Mouse (Mus musculus) gastrocnemius, adult 8-10 months (tissue): Measurements from ENCODE around the gene Vmn1r58. TPM values are rescaled to one million over a fixed set of nuclear protein-coding genes. Genes with fewer than 3 reads are reported as not detected.
"Not testable (repeated sequence)": the region's sequence is repeated elsewhere in the genome, so short reads cannot be mapped to it uniquely, and the experiment has no call there.

Experiments
- DNase-seq, 2 experiments: peaks; one replicate each; pipeline ENCODE4 v3.0.0; 2022; ENCODE audit warnings: low spot score in 2 of 2
- total RNA-seq, 4 experiments: library from RNA; stranded (reverse); gene quantifications; 2 replicates each; pipeline ENCODE4 v1.2.4; 2022

Gene Vmn1r58
- not detected for total RNA-seq

GRCm38 (mm10) chr7:5413296-5413695 lies at the start of gene Vmn1r58:
Gene Vmn1r58 (minus strand): TSS chr7:5413396.
- DNase-seq: not testable (repeated sequence)

GRCm38 (mm10) chr7:5456674-5457073 lies 43.5 kb upstream of the Vmn1r58 start, which contains the start of gene Vmn1r59:
Gene Vmn1r59 (minus strand): TSS chr7:5456774.
- DNase-seq: no peak

GRCm38 (mm10) chr7:5454011-5454410 lies 40.8 kb upstream of the Vmn1r58 start:
- DNase-seq: not testable (repeated sequence)

- no peak for DNase-seq
Observed at GRCm38 (mm10) chr7:5448627-5449026, 35.4 kb upstream of the Vmn1r58 start.

- no peak for DNase-seq
Observed at GRCm38 (mm10) chr7:5406201-5406600, 7.0 kb downstream of the Vmn1r58 start.

GRCm38 (mm10) chr7:5366724-5367123 lies 46.5 kb downstream of the Vmn1r58 start:
- DNase-seq: no peak

- DNase-seq: no peak
Observed at GRCm38 (mm10) chr7:5363599-5363998, 49.6 kb downstream of the Vmn1r58 start.

Other genes with a start within 250 kb of the Vmn1r58 start
- gene Vmn1r56, start 216.6 kb downstream of the Vmn1r58 start, total RNA-seq: not detected
- not detected for gene Vmn1r57, start 194.9 kb downstream of the Vmn1r58 start, total RNA-seq
- not detected for gene Gm5065, start 62.9 kb downstream of the Vmn1r58 start, total RNA-seq
- gene Nlrp2, start 62.4 kb downstream of the Vmn1r58 start, total RNA-seq: not detected
- gene Vmn1r59, start 43.4 kb upstream of the Vmn1r58 start, total RNA-seq: not detected
- not detected for gene Vmn2r28, start 80.6 kb upstream of the Vmn1r58 start, total RNA-seq
- not detected for gene Vmn1r60, start 133.9 kb upstream of the Vmn1r58 start, total RNA-seq
- not detected for gene Vmn1r61, start 199.9 kb upstream of the Vmn1r58 start, total RNA-seq